Mouse (Mus musculus) midbrain, postnatal 0 days (tissue): Measurements from ENCODE around the gene Riok1. TPM values are rescaled to one million over a fixed set of nuclear protein-coding genes. Genes with fewer than 3 reads are reported as not detected.

Source experiments
- ATAC-seq: fragments of 200-750 bp; cut with Nextera tagmentation; 2 replicates; pipeline ENCODE4 v1.8.0; 2017; ENCODE audit warnings: moderate number of reproducible peaks, mild to moderate bottlenecking, moderate TSS enrichment, moderate library complexity; ENCODE audit not compliant: low FRiP score
- DNase-seq: peaks from one replicate; pipeline ENCODE4 v3.0.0-alpha.2; 2015; ENCODE audit warnings: low spot score
- H3K27ac ChIP-seq: fragments of 300-500 bp; sonication (generic); 2 replicates; pipeline ENCODE4 v1.5.1; 2014; ENCODE audit warnings: low read depth, mild to moderate bottlenecking, low read length, mixed read lengths
- H3K27me3 ChIP-seq: fragments of 300-500 bp; sonication (generic); 2 replicates; pipeline ENCODE4 v1.6.1; 2014; ENCODE audit warnings: low read length, control low read depth, mixed read lengths; ENCODE audit not compliant: insufficient read depth
- H3K36me3 ChIP-seq: fragments of 300-500 bp; sonication (generic); 2 replicates; pipeline ENCODE4 v1.6.1; 2014; ENCODE audit warnings: low read length, control low read depth, mixed read lengths; ENCODE audit not compliant: insufficient read depth
- H3K4me1 ChIP-seq: fragments of 300-500 bp; sonication (generic); 2 replicates; pipeline ENCODE4 v1.6.1; 2014; ENCODE audit warnings: mild to moderate bottlenecking, control low read depth, antibody characterized with exemption, low read length, mixed read lengths; ENCODE audit not compliant: insufficient read depth
- H3K4me2 ChIP-seq: fragments of 300-500 bp; sonication (generic); 2 replicates; pipeline ENCODE4 v1.6.1; 2014; ENCODE audit warnings: low read depth, mild to moderate bottlenecking, low read length, mixed read lengths; ENCODE audit not compliant: poor library complexity, severe bottlenecking
- H3K4me3 ChIP-seq: fragments of 300-500 bp; sonication (generic); 2 replicates; pipeline ENCODE4 v1.5.1; 2014; ENCODE audit warnings: low read depth, mild to moderate bottlenecking, low read length, moderate library complexity
- H3K9ac ChIP-seq: fragments of 300-500 bp; sonication (generic); replicated peaks from 2 replicates; pipeline ENCODE4 v1.6.1; 2014; ENCODE audit warnings: mild to moderate bottlenecking, low read length, moderate library complexity, mixed read lengths; ENCODE audit not compliant: poor library complexity, severe bottlenecking
- H3K9me3 ChIP-seq: fragments of 300-500 bp; sonication (generic); 2 replicates; pipeline ENCODE4 v1.6.1; 2016; ENCODE audit warnings: low read length, control low read depth
- CTCF ChIP-seq: IDR thresholded peaks from 2 replicates; pipeline ENCODE4 v1.5.1; 2016; ENCODE audit warnings: antibody characterized with exemption, mild to moderate bottlenecking
- WGBS: fragments of 180-500 bp; shearing (Covaris S2); extraction: QIAGEN DNeasy Blood & Tissue Kit; methylation state at CpG from one replicate; pipeline ENCODE4 v1.1.7; 2014; 5-methylcytosine and 5-hydroxymethylcytosine counted together
- polyA plus RNA-seq: library from polyadenylated mRNA; unstranded; fragments of >200 nt; fragmentation: Nextera tagmentation; extraction: Ambion mirVana; gene quantifications from 2 replicates; pipeline ENCODE4 v1.2.1, GENCODE M21; 2015
- total RNA-seq: library from RNA; depleted of rRNA; stranded (reverse); fragments of >200 nt; gene quantifications from 2 replicates; pipeline ENCODE4 v1.2.3, GENCODE M21; 2014

Gene Riok1
- total and polyA plus RNA-seq, 2 experiments from 2014 or later = 24.5 to 44.3 TPM

GRCm38 (mm10) chr13:38012436-38012835 lies 24.4 kb upstream of the Riok1 start:
- H3K36me3 ChIP-seq = no peaks in the 10 kb centered on the region
- H3K9me3 ChIP-seq = no peaks in the 10 kb centered on the region
- H3K4me1 ChIP-seq = no peaks in the 10 kb centered on the region
- H3K4me2 ChIP-seq = no peak overlapping the region
- DNase-seq (no peak), ATAC-seq (no peak)
- no peak overlapping the region for H3K9ac ChIP-seq
- no peak for TF ChIP-seq CTCF
- no peaks in the 10 kb centered on the region for H3K27me3 ChIP-seq
- H3K27ac ChIP-seq = no peak overlapping the region
- WGBS = 83% methylated on average over 5 of the region's 5 CpGs
- H3K4me3 ChIP-seq = no peak overlapping the region

- H3K27ac ChIP-seq = no peak overlapping the region
- no peak for TF ChIP-seq CTCF
- ATAC-seq (no peak), DNase-seq (no peak)
- H3K36me3 ChIP-seq = no peaks in the 10 kb centered on the region
- H3K9me3 ChIP-seq = no peaks in the 10 kb centered on the region
- H3K4me2 ChIP-seq = no peak overlapping the region
- no peaks in the 10 kb centered on the region for H3K4me1 ChIP-seq
- no peak overlapping the region for H3K4me3 ChIP-seq
- 91% methylated on average over 4 of the region's 4 CpGs for WGBS
- no peak overlapping the region for H3K9ac ChIP-seq
- no peaks in the 10 kb centered on the region for H3K27me3 ChIP-seq
Measured at GRCm38 (mm10) chr13:38015591-38015990, 21.2 kb upstream of the Riok1 start.

- H3K27ac ChIP-seq = no peak overlapping the region
- ATAC-seq (no peak), DNase-seq (no peak)
- no peaks in the 10 kb centered on the region for H3K4me1 ChIP-seq
- no peak overlapping the region for H3K4me2 ChIP-seq
- no peak for TF ChIP-seq CTCF
- H3K36me3 ChIP-seq = no peaks in the 10 kb centered on the region
- no peak overlapping the region for H3K9ac ChIP-seq
- no peaks in the 10 kb centered on the region for H3K9me3 ChIP-seq
- no peak overlapping the region for H3K4me3 ChIP-seq
- 73% methylated on average over 3 of the region's 3 CpGs for WGBS
- no peaks in the 10 kb centered on the region for H3K27me3 ChIP-seq
Measured at GRCm38 (mm10) chr13:38018791-38019190, 18.0 kb upstream of the Riok1 start.

- Histone ChIP-seq H3K9me3 (no peaks in the 10 kb centered on the region), H3K36me3 (no peaks in the 10 kb centered on the region), H3K27ac (no peak overlapping the region), H3K27me3 (no peaks in the 10 kb centered on the region), H3K4me2 (no peak overlapping the region), H3K4me1 (no peaks in the 10 kb centered on the region), H3K9ac (no peak overlapping the region), H3K4me3 (no peak overlapping the region)
- no peak for DNase-seq
- WGBS = 36% methylated on average over 4 of the region's 4 CpGs
- no peak for TF ChIP-seq CTCF
- ATAC-seq = no peak
Measured at GRCm38 (mm10) chr13:38025874-38026273, 10.9 kb upstream of the Riok1 start.

- Histone ChIP-seq H3K4me2 (no peak overlapping the region), H3K4me1 (no peaks in the 10 kb centered on the region), H3K27me3 (no peaks in the 10 kb centered on the region), H3K27ac (no peak overlapping the region), H3K9ac (no peak overlapping the region), H3K4me3 (no peak overlapping the region), H3K9me3 (no peaks in the 10 kb centered on the region), H3K36me3 (no peaks in the 10 kb centered on the region)
- ATAC-seq = no peak
- no peak for TF ChIP-seq CTCF
- WGBS = 62% methylated on average over 6 of the region's 6 CpGs
- no peak for DNase-seq
Measured at GRCm38 (mm10) chr13:38027618-38028248, 9.1 kb upstream of the Riok1 start.

- Histone ChIP-seq H3K4me3 (no peak overlapping the region), H3K4me2 (no peak overlapping the region), H3K9me3 (no peaks in the 10 kb centered on the region), H3K27ac (no peak overlapping the region), H3K27me3 (no peaks in the 10 kb centered on the region), H3K36me3 (no peaks in the 10 kb centered on the region), H3K4me1 (no peaks in the 10 kb centered on the region), H3K9ac (no peak overlapping the region)
- no peak for DNase-seq
- WGBS = 83% methylated on average over 4 of the region's 4 CpGs
- no peak for TF ChIP-seq CTCF
- ATAC-seq = no peak
Measured at GRCm38 (mm10) chr13:38028407-38028806, 8.4 kb upstream of the Riok1 start.
